Mouse (Mus musculus) stomach, postnatal 0 days (tissue): ENCODE measurements around the gene Tnfrsf17.
A peak's percentile ranks its signal among the peaks of the same experiment; 100 is the strongest.
"Not testable (repeated sequence)": the region's sequence is repeated elsewhere in the genome, so short reads cannot be mapped to it uniquely, and the experiment has no call there.

ENCODE experiments used
- CTCF ChIP-seq: IDR thresholded peaks from 2 replicates; pipeline ENCODE4 v1.5.1; 2016; ENCODE audit warnings: antibody characterized with exemption, low read depth, mild to moderate bottlenecking, moderate library complexity
- EP300 ChIP-seq: optimal IDR thresholded peaks from 2 replicates; pipeline ENCODE3; 2016; ENCODE audit warnings: antibody characterized with exemption

GRCm38 (mm10) chr16:11297700-11298099 lies 15.9 kb upstream of the Tnfrsf17 start:
- TF ChIP-seq CTCF = peak; percentile 72
- not testable (repeated sequence) for TF ChIP-seq EP300
